Mouse (Mus musculus): Measurements from ENCODE around the gene Smim8. TPM values are rescaled to one million over a fixed set of nuclear protein-coding genes. Genes with fewer than 3 reads are reported as not detected.

Smim8 gene
- polyA plus RNA-seq, 1 experiment from 2014 or later: 43.9 TPM

- Histone ChIP-seq H3K4me1 (replicated peaks; ENCODE audit: control insufficient read depth, insufficient read depth) (no peaks in the 10 kb centered on the region), H3K27me3 (ENCODE audit: control insufficient read depth, insufficient read depth, low read length) (no peaks in the 10 kb centered on the region)
- 63% methylated on average over 4 of the region's 4 CpGs for WGBS
These were observed 53.9 kb downstream of the Smim8 start for GRCm38 (mm10) chr4:34724306-34724705.

DNA sequence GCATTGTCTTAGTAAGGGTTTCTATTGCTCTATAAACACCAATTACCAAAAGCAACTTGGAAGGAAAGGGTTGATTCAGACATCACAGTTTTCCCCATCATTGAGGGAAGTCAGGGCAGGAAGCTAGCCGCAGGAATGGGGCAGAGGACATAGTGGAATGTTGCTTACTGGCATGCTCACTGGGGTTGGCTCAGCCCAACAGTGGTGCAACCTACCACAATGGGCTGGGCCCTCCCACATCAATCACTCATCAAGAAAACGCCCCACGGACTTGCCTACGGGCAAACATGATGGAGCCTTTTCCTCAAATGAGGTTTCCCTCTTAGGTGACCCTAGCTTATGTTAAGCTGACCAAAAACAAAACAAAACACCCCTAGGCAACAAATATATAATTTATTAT is 55.0 kb downstream of the Smim8 start:
- ATAC-seq (ENCODE audit: low FRiP score, low TSS enrichment): no peak
- WGBS: 61% methylated on average over 4 of the region's 4 CpGs

More at GRCm38 (mm10) chr4:34724306-34724705, 53.9 kb downstream of the Smim8 start:
- no peak for DNase-seq (ENCODE audit: low spot score)
- TF ChIP-seq EP300 (optimal IDR thresholded peaks at IDR 0.05) (no peak), CTCF (IDR thresholded peaks at IDR 0.05; ENCODE audit: low read depth) (no peak)
- ATAC-seq (ENCODE audit: low FRiP score, low TSS enrichment): no peak
- H3K9ac ChIP-seq (ENCODE audit: low read length): no peak overlapping the region
- no peak overlapping the region for H3K4me2 ChIP-seq (replicated peaks; ENCODE audit: low read depth)
- no peaks in the 10 kb centered on the region for H3K36me3 ChIP-seq (ENCODE audit: control insufficient read depth, insufficient read depth, low read length)
- peaks cover 5% of the 10 kb centered on the region; the same call in 1 of the 2 replicates for H3K9me3 ChIP-seq (ENCODE audit: control insufficient read depth, low read length)
- no peak overlapping the region for H3K4me3 ChIP-seq (ENCODE audit: low read depth, low read length)
- no peak overlapping the region for H3K27ac ChIP-seq (replicated peaks)

GRCm38 (mm10) chr4:34720127-34720895 is 57.9 kb downstream of the Smim8 start:
- no peak for ATAC-seq (ENCODE audit: low FRiP score, low TSS enrichment)
- H3K9ac ChIP-seq (ENCODE audit: low read length): no peak overlapping the region
- H3K4me3 ChIP-seq (ENCODE audit: low read depth, low read length): no peak overlapping the region
- DNase-seq (ENCODE audit: low spot score): no peak
- H3K27me3 ChIP-seq (ENCODE audit: control insufficient read depth, insufficient read depth, low read length): no peaks in the 10 kb centered on the region
- TF ChIP-seq EP300 (optimal IDR thresholded peaks at IDR 0.05) (no peak), CTCF (IDR thresholded peaks at IDR 0.05; ENCODE audit: low read depth) (peak; percentile 27; the same call in 1 of the 2 replicates)
- H3K9me3 ChIP-seq (ENCODE audit: control insufficient read depth, low read length): peaks cover 5% of the 10 kb centered on the region; the same call in 1 of the 2 replicates
- H3K27ac ChIP-seq (replicated peaks): no peak overlapping the region
- no peak overlapping the region for H3K4me2 ChIP-seq (replicated peaks; ENCODE audit: low read depth)
- no peaks in the 10 kb centered on the region for H3K4me1 ChIP-seq (replicated peaks; ENCODE audit: control insufficient read depth, insufficient read depth)
- WGBS: 90% methylated on average over 7 of the region's 7 CpGs
- no peaks in the 10 kb centered on the region for H3K36me3 ChIP-seq (ENCODE audit: control insufficient read depth, insufficient read depth, low read length)

More for the DNA sequence above, 55.0 kb downstream of the Smim8 start:
- Histone ChIP-seq H3K27ac (replicated peaks) (no peak overlapping the region), H3K9me3 (ENCODE audit: control insufficient read depth, low read length) (peaks cover 5% of the 10 kb centered on the region; the same call in 1 of the 2 replicates), H3K4me3 (ENCODE audit: low read depth, low read length) (no peak overlapping the region), H3K36me3 (ENCODE audit: control insufficient read depth, insufficient read depth, low read length) (no peaks in the 10 kb centered on the region), H3K27me3 (ENCODE audit: control insufficient read depth, insufficient read depth, low read length) (no peaks in the 10 kb centered on the region), H3K4me1 (replicated peaks; ENCODE audit: control insufficient read depth, insufficient read depth) (no peaks in the 10 kb centered on the region), H3K9ac (ENCODE audit: low read length) (no peak overlapping the region), H3K4me2 (replicated peaks; ENCODE audit: low read depth) (no peak overlapping the region)
- no peak for DNase-seq (ENCODE audit: low spot score)
- TF ChIP-seq EP300 (optimal IDR thresholded peaks at IDR 0.05): no peak

GRCm38 (mm10) chr4:34719421-34719820 is 58.8 kb downstream of the Smim8 start:
- no peak for DNase-seq (ENCODE audit: low spot score)
- Histone ChIP-seq H3K4me3 (ENCODE audit: low read depth, low read length) (no peak overlapping the region), H3K4me2 (replicated peaks; ENCODE audit: low read depth) (no peak overlapping the region), H3K27ac (replicated peaks) (no peak overlapping the region), H3K36me3 (ENCODE audit: control insufficient read depth, insufficient read depth, low read length) (no peaks in the 10 kb centered on the region), H3K27me3 (ENCODE audit: control insufficient read depth, insufficient read depth, low read length) (no peaks in the 10 kb centered on the region), H3K4me1 (replicated peaks; ENCODE audit: control insufficient read depth, insufficient read depth) (no peaks in the 10 kb centered on the region), H3K9ac (ENCODE audit: low read length) (no peak overlapping the region), H3K9me3 (ENCODE audit: control insufficient read depth, low read length) (peaks cover 5% of the 10 kb centered on the region; the same call in 1 of the 2 replicates)
- TF ChIP-seq CTCF (IDR thresholded peaks at IDR 0.05; ENCODE audit: low read depth) (no peak), EP300 (optimal IDR thresholded peaks at IDR 0.05) (no peak)
- 97% methylated on average over 12 of the region's 12 CpGs for WGBS
- ATAC-seq (ENCODE audit: low FRiP score, low TSS enrichment): no peak

Other genes starting within 250 kb of the Smim8 start
- 31.8 and 33.1 TPM in 2 replicates for gene Akirin2, start 227.5 kb downstream of the Smim8 start, polyA plus RNA-seq (2015; fragmentation: Nextera tagmentation; extraction: Ambion mirVana)
- 29.4 TPM in 2 replicates for gene Orc3, start 163.5 kb downstream of the Smim8 start, polyA plus RNA-seq (2015; fragmentation: Nextera tagmentation; extraction: Ambion mirVana)
- 41.4 and 43.8 TPM in 2 replicates for gene Rars2, start 163.5 kb downstream of the Smim8 start, polyA plus RNA-seq (2015; fragmentation: Nextera tagmentation; extraction: Ambion mirVana)
- gene Slc35a1, start 91.0 kb downstream of the Smim8 start, polyA plus RNA-seq (2015; fragmentation: Nextera tagmentation; extraction: Ambion mirVana): 37.4 and 39.6 TPM in 2 replicates
- 0.19 and 0.59 TPM in 2 replicates for gene Cfap206, start 48.2 kb downstream of the Smim8 start, polyA plus RNA-seq (2015; fragmentation: Nextera tagmentation; extraction: Ambion mirVana)
- gene Gm136, start 22.2 kb downstream of the Smim8 start, polyA plus RNA-seq (2015; fragmentation: Nextera tagmentation; extraction: Ambion mirVana): not detected in 2 replicates
- 5.3 and 5.6 TPM in 2 replicates for gene Zfp292, start 104.5 kb upstream of the Smim8 start, polyA plus RNA-seq (2015; fragmentation: Nextera tagmentation; extraction: Ambion mirVana)
- 0.19 TPM in 1 of 2 replicates, not detected in the other for gene Cga, start 115.4 kb upstream of the Smim8 start, polyA plus RNA-seq (2015; fragmentation: Nextera tagmentation; extraction: Ambion mirVana)

Measured in stomach, postnatal 0 days (tissue).